Mouse (Mus musculus) liver, embryonic 16.5 days (tissue): ENCODE data around the gene Tbx3. TPM values are rescaled to one million over a fixed set of nuclear protein-coding genes. Genes with fewer than 3 reads are reported as not detected.

ENCODE experiments used
- ATAC-seq: fragments of 200-750 bp; cut with Nextera tagmentation; 2 replicates; pipeline ENCODE4 v1.8.0; 2017; ENCODE audit warnings: low read depth, mild to moderate bottlenecking, moderate number of reproducible peaks, moderate library complexity
- H3K27ac ChIP-seq: fragments of 300-500 bp; sonication (generic); 2 replicates; pipeline ENCODE4 v1.5.1; 2014; ENCODE audit warnings: mild to moderate bottlenecking, low read length
- H3K27me3 ChIP-seq: fragments of 300-500 bp; sonication (generic); 2 replicates; pipeline ENCODE4 v1.6.1; 2014; ENCODE audit warnings: low read depth, low read length, mixed read lengths; ENCODE audit not compliant: control insufficient read depth, insufficient read depth
- H3K36me3 ChIP-seq: fragments of 300-500 bp; sonication (generic); 2 replicates; pipeline ENCODE4 v1.6.1; 2014; ENCODE audit warnings: mild to moderate bottlenecking; ENCODE audit not compliant: control insufficient read depth, insufficient read depth
- H3K4me1 ChIP-seq: fragments of 300-500 bp; sonication (generic); 2 replicates; pipeline ENCODE4 v1.6.1; 2014; ENCODE audit warnings: low read depth, low read length, mixed read lengths; ENCODE audit not compliant: control insufficient read depth
- H3K4me2 ChIP-seq: fragments of 300-500 bp; sonication (generic); 2 replicates; pipeline ENCODE4 v1.6.1; 2014; ENCODE audit warnings: low read depth, low read length, mixed read lengths
- H3K4me3 ChIP-seq: fragments of 300-500 bp; sonication (generic); 2 replicates; pipeline ENCODE4 v1.5.1; 2014; ENCODE audit warnings: low read depth, mild to moderate bottlenecking, low read length
- H3K9ac ChIP-seq: fragments of 300-500 bp; sonication (generic); 2 replicates; pipeline ENCODE4 v1.6.1; 2014; ENCODE audit warnings: low read depth, low read length
- H3K9me3 ChIP-seq: fragments of 300-500 bp; sonication (generic); replicated peaks from 2 replicates; pipeline ENCODE4 v1.6.1; 2016; ENCODE audit warnings: low read length; ENCODE audit not compliant: control insufficient read depth
- WGBS: fragments of 180-500 bp; shearing (Covaris S2); extraction: QIAGEN DNeasy Blood & Tissue Kit; methylation state at CpG from one replicate; pipeline ENCODE4 v1.1.7; 2014; ENCODE audit not compliant: insufficient replicate concordance; 5-methylcytosine and 5-hydroxymethylcytosine counted together
- polyA plus RNA-seq: library from polyadenylated mRNA; unstranded; fragments of >200 nt; fragmentation: Nextera tagmentation; extraction: Ambion mirVana; gene quantifications from 2 replicates; pipeline ENCODE4 v1.2.1, GENCODE M21; 2015

Gene Tbx3
- polyA plus RNA-seq, 1 experiment from 2014 or later, result 2.7 TPM

DNA sequence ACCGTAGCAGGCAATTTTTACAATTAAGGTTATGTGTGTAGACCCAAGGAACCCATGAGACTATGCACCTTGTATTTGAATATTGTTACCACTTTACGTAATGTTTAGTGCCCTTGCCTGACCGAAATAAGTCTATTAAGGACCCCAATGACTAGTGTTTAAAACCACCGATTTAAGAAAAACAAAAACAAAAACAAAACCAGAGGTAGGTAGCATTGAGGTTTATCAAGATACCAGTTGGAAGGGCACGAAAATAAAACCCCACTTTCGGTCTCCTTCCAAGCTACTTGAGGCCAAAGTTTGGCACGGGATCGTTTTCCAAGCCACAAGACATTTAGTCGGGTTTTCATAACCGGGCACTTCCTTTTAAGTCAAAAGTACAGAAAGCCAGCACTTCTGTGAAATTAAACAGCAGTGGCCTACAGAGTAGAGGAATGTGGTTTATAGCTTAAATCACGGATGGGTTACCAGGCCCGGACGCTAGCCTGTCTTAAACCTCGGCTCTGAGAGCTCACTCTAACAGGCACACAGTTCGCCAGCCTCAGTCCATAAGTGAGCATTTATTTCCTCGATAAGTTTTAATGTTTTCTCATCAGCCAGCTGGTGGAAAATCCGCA is 2.6 kb downstream of the Tbx3 start:
- peak overlapping the region; percentile 56 for H3K4me2 ChIP-seq
- H3K27me3 ChIP-seq, result peaks cover 71% of the 10 kb centered on the region
- ATAC-seq, result no peak
- WGBS, result 5% methylated on average over 17 of the region's 17 CpGs
- no peaks in the 10 kb centered on the region; the same call in none of the 2 replicates for H3K4me1 ChIP-seq
- H3K36me3 ChIP-seq, result no peaks in the 10 kb centered on the region
- peak overlapping the region; percentile 49 for H3K4me3 ChIP-seq
- H3K9me3 ChIP-seq, result no peaks in the 10 kb centered on the region
- H3K27ac ChIP-seq, result no peak overlapping the region
- H3K9ac ChIP-seq, result peak overlapping the region; percentile 28; the same call in 1 of the 2 replicates

- Histone ChIP-seq H3K4me3 (peak overlapping the region; percentile 30), H3K4me2 (peak overlapping the region; percentile 23), H3K27ac (no peak overlapping the region), H3K4me1 (no peaks in the 10 kb centered on the region; the same call in none of the 2 replicates), H3K36me3 (no peaks in the 10 kb centered on the region), H3K9me3 (no peaks in the 10 kb centered on the region), H3K27me3 (peaks cover 63% of the 10 kb centered on the region), H3K9ac (no peak overlapping the region)
- WGBS, result 10% methylated on average over 22 of the region's 22 CpGs
- ATAC-seq, result no peak
Observed at GRCm38 (mm10) chr5:119673716-119674605, 3.5 kb downstream of the Tbx3 start.

- Histone ChIP-seq H3K4me3 (no peak overlapping the region; the same call in 1 of the 2 replicates), H3K4me2 (peak overlapping the region; percentile 14; the same call in 1 of the 2 replicates), H3K9ac (no peak overlapping the region), H3K27ac (no peak overlapping the region), H3K4me1 (no peaks in the 10 kb centered on the region), H3K9me3 (no peaks in the 10 kb centered on the region), H3K27me3 (peaks cover 57% of the 10 kb centered on the region), H3K36me3 (no peaks in the 10 kb centered on the region)
- WGBS, result 23% methylated on average over 12 of the region's 12 CpGs
- no peak for ATAC-seq
Observed at GRCm38 (mm10) chr5:119674606-119675330, 4.3 kb downstream of the Tbx3 start.

GRCm38 (mm10) chr5:119676245-119676644 is 5.8 kb downstream of the Tbx3 start:
- Histone ChIP-seq H3K4me1 (peaks cover 3% of the 10 kb centered on the region; the same call in 1 of the 2 replicates), H3K27me3 (peaks cover 55% of the 10 kb centered on the region), H3K4me3 (no peak overlapping the region), H3K9me3 (no peaks in the 10 kb centered on the region), H3K36me3 (no peaks in the 10 kb centered on the region), H3K4me2 (no peak overlapping the region), H3K27ac (no peak overlapping the region), H3K9ac (no peak overlapping the region)
- 33% methylated on average over 2 of the region's 2 CpGs for WGBS
- 0 out of 2 replicates have a peak, but pooled peaks have one; percentile 24 for ATAC-seq

DNA sequence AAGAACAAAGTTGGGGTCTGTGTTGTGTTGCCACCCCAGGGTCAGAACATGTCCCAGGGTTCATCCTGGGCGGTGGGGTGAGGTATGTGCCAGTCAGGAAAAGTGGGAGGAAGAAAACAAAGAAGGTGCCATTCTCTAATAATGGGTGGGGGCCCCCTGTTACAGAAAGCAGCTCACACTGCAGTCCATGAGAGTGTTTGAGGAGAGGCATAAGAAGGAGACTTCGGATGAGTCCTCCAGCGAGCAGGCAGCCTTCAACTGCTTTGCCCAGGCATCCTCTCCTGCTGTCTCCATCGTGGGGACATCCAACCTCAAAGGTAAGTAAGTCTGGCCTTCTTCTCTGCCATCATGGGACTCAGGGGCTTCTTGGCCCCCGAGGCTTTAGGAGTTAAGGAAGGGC is 8.0 kb downstream of the Tbx3 start:
- no peak overlapping the region for H3K4me2 ChIP-seq
- H3K27me3 ChIP-seq, result peaks cover 55% of the 10 kb centered on the region
- ATAC-seq, result no peak
- H3K27ac ChIP-seq, result no peak overlapping the region
- H3K36me3 ChIP-seq, result no peaks in the 10 kb centered on the region
- WGBS, result 43% methylated on average over 5 of the region's 5 CpGs
- no peak overlapping the region for H3K9ac ChIP-seq
- no peak overlapping the region for H3K4me3 ChIP-seq
- peaks cover 3% of the 10 kb centered on the region; the same call in 1 of the 2 replicates for H3K4me1 ChIP-seq
- H3K9me3 ChIP-seq, result no peaks in the 10 kb centered on the region

DNA sequence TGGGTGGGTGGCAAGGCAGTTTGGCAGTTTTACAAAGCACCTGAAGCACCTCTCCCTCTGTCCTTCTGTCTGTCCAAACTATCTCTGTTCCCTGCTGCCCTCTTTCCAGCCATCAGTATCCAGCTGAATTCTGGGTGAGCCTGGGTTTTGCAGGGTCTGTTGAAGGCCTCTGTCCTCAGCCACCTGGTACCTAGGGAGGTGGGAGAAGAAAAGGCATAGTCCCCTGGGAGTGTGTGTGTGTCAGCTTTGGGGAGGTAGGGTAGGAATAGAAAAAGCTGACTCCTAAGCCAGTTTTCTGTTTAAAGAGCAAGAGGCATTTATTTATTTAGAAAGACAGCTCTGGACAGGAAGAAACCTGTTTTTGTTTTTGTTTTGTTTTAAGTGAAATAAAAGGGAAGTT is 8.6 kb downstream of the Tbx3 start:
- no peak overlapping the region for H3K4me2 ChIP-seq
- ATAC-seq, result no peak
- no peak overlapping the region for H3K27ac ChIP-seq
- H3K4me3 ChIP-seq, result no peak overlapping the region
- H3K27me3 ChIP-seq, result peaks cover 54% of the 10 kb centered on the region
- H3K9ac ChIP-seq, result no peak overlapping the region
- no peaks in the 10 kb centered on the region for H3K9me3 ChIP-seq
- H3K36me3 ChIP-seq, result no peaks in the 10 kb centered on the region
- peaks cover 3% of the 10 kb centered on the region; the same call in 1 of the 2 replicates for H3K4me1 ChIP-seq

DNA sequence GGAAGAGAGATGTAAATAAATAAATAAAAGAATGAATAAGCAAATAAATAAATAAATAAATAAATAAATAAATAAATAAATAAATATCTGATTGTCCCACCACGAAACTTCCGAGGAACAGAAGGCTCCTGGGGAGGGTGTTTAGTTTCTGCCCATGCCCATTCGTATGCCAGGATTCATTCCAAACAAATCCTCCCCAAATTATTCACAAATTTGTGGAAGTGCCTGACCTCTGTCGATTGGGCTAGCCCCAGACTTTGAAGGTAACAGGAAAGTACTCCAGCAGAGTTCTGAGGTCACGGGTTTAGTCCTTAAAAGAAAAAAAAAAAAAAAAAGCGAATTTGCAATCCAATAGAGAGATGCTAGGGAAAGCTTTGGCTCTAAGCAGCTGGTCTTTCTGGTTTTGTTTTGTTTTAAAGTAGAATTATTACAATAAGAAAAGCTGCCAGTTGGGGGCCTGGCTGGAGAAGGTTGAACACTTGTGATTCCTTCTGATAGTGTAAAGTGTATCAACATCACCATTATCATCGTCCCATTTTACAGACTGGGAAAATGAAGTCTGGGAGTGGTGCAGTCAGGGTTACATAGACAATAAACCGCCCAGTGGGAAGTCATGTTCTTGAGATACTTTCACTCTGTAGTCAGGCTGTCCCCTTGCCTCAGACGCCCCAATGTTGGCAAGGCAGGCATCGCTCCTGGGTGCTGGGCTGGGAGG is 9.3 kb downstream of the Tbx3 start:
- no peak overlapping the region for H3K4me3 ChIP-seq
- 26% methylated on average over 10 of the region's 10 CpGs for WGBS
- no peak for ATAC-seq
- H3K36me3 ChIP-seq, result no peaks in the 10 kb centered on the region
- H3K9ac ChIP-seq, result no peak overlapping the region
- peaks cover 55% of the 10 kb centered on the region for H3K27me3 ChIP-seq
- peaks cover 3% of the 10 kb centered on the region; the same call in 1 of the 2 replicates for H3K4me1 ChIP-seq
- H3K27ac ChIP-seq, result no peak overlapping the region
- H3K4me2 ChIP-seq, result no peak overlapping the region
- H3K9me3 ChIP-seq, result no peaks in the 10 kb centered on the region

- WGBS, result 9% methylated on average over 62 of the region's 62 CpGs
- Histone ChIP-seq H3K27me3 (peaks cover 55% of the 10 kb centered on the region), H3K4me2 (0 out of 2 replicates have a peak overlapping the region, but pooled peaks have one; percentile 1), H3K4me3 (no peak overlapping the region), H3K4me1 (peaks cover 3% of the 10 kb centered on the region; the same call in 1 of the 2 replicates), H3K27ac (no peak overlapping the region), H3K36me3 (no peaks in the 10 kb centered on the region), H3K9me3 (no peaks in the 10 kb centered on the region), H3K9ac (no peak overlapping the region)
- ATAC-seq, result no peak
Observed at GRCm38 (mm10) chr5:119680329-119681010, 10.0 kb downstream of the Tbx3 start.
